Mouse (Mus musculus) kidney, embryonic 14.5 days (tissue): ENCODE data around the gene Gm3183. TPM values are rescaled to one million over a fixed set of nuclear protein-coding genes. Genes with fewer than 3 reads are reported as not detected.
"Not testable (repeated sequence)": the region's sequence is repeated elsewhere in the genome, so short reads cannot be mapped to it uniquely, and the experiment has no call there.

Experiments
- ATAC-seq: fragments of 200-750 bp; cut with Nextera tagmentation; 2 replicates; pipeline ENCODE4 v1.8.0; 2017; ENCODE audit warnings: moderate number of reproducible peaks, mild to moderate bottlenecking, moderate TSS enrichment, moderate library complexity; ENCODE audit not compliant: low FRiP score, low TSS enrichment
- H3K27ac ChIP-seq: fragments of 300-500 bp; sonication (generic); 2 replicates; pipeline ENCODE4 v1.5.1; 2014; ENCODE audit warnings: low read depth, mild to moderate bottlenecking, low read length, moderate library complexity, mixed read lengths
- H3K27me3 ChIP-seq: fragments of 300-500 bp; sonication (generic); 2 replicates; pipeline ENCODE4 v1.6.1; 2014; ENCODE audit warnings: mild to moderate bottlenecking, low read length; ENCODE audit not compliant: control insufficient read depth, insufficient read depth
- H3K36me3 ChIP-seq: fragments of 300-500 bp; sonication (generic); 2 replicates; pipeline ENCODE4 v1.6.1; 2014; ENCODE audit warnings: low read length, mixed read lengths; ENCODE audit not compliant: control insufficient read depth, insufficient read depth
- H3K4me1 ChIP-seq: fragments of 300-500 bp; sonication (generic); 2 replicates; pipeline ENCODE4 v1.6.1; 2014; ENCODE audit warnings: low read length, mixed read lengths; ENCODE audit not compliant: control insufficient read depth, insufficient read depth
- H3K4me2 ChIP-seq: fragments of 300-500 bp; sonication (generic); replicated peaks from 2 replicates; pipeline ENCODE4 v1.6.1; 2014; ENCODE audit warnings: low read depth, mild to moderate bottlenecking, low read length
- H3K4me3 ChIP-seq: fragments of 300-500 bp; sonication (generic); 2 replicates; pipeline ENCODE4 v1.5.1; 2014; ENCODE audit warnings: mild to moderate bottlenecking, low read length
- H3K9ac ChIP-seq: fragments of 300-500 bp; sonication (generic); 2 replicates; pipeline ENCODE4 v1.6.1; 2014; ENCODE audit warnings: low read depth, mild to moderate bottlenecking, low read length, moderate library complexity
- H3K9me3 ChIP-seq: fragments of 300-500 bp; sonication (generic); 2 replicates; pipeline ENCODE4 v1.6.1; 2016; ENCODE audit warnings: low read length; ENCODE audit not compliant: control insufficient read depth
- WGBS: fragments of 180-500 bp; shearing (Covaris S2); extraction: QIAGEN DNeasy Blood & Tissue Kit; methylation state at CpG from one replicate; pipeline ENCODE4 v1.1.7; 2014; 5-methylcytosine and 5-hydroxymethylcytosine counted together
- polyA plus RNA-seq: library from polyadenylated mRNA; unstranded; fragments of >200 nt; fragmentation: Nextera tagmentation; extraction: Ambion mirVana; gene quantifications from 2 replicates; pipeline ENCODE4 v1.2.1, GENCODE M21; 2014

Gm3183 gene
- not detected in 2 replicates for polyA plus RNA-seq

GRCm38 (mm10) chr5:94865136-94865535, at the start of gene Gm3183:
Gene Gm3183 (plus strand): TSS chr5:94865436.
- not testable (repeated sequence) for ATAC-seq, H3K27ac ChIP-seq, H3K4me3 ChIP-seq, H3K36me3 ChIP-seq, H3K4me2 ChIP-seq, H3K9me3 ChIP-seq, H3K9ac ChIP-seq, H3K27me3 ChIP-seq, H3K4me1 ChIP-seq
- WGBS: no CpG with 5 or more reads among the region's 1 CpGs

Other genes with a start within 250 kb of the Gm3183 start
- gene Gm3147, start 249.1 kb upstream of the Gm3183 start, polyA plus RNA-seq: not detected in 2 replicates
- gene Gm6509, start 241.5 kb upstream of the Gm3183 start, polyA plus RNA-seq: not detected in 2 replicates
- not detected in 2 replicates for gene Gm6205, start 217.1 kb upstream of the Gm3183 start, polyA plus RNA-seq
- gene Gm6367, start 123.2 kb downstream of the Gm3183 start, polyA plus RNA-seq: not detected in 2 replicates
- gene Gm7942, start 241.5 kb downstream of the Gm3183 start, polyA plus RNA-seq: not detected in 2 replicates